Mouse (Mus musculus) kidney, postnatal 25 days (tissue): ENCODE data around the gene Phf21a.
A peak's percentile ranks its signal among the peaks of the same experiment; 100 is the strongest.
"Not testable (repeated sequence)": the region's sequence is repeated elsewhere in the genome, so short reads cannot be mapped to it uniquely, and the experiment has no call there.

Source experiments
- DNase-seq, 2 experiments: peaks; one replicate each; pipeline ENCODE4 v3.0.0; 2021; ENCODE audit warnings: mixed read lengths in 2 of 2

Gene Phf21a

GRCm38 (mm10) chr2:92085721-92086120, 7.2 kb upstream of the Phf21a start:
- peak; percentile 20 to 55 for DNase-seq

GRCm38 (mm10) chr2:92087065-92087464, 5.9 kb upstream of the Phf21a start:
- peak in 1 of 2 experiments; percentile 11 for DNase-seq

- peak in 1 of 2 experiments; percentile 10 for DNase-seq
Measured at GRCm38 (mm10) chr2:92089782-92090181, 3.1 kb upstream of the Phf21a start.

- DNase-seq, result not testable (repeated sequence)
Measured at GRCm38 (mm10) chr2:92093503-92093902, 586 bp downstream of the Phf21a start.

GRCm38 (mm10) chr2:92094078-92094477, 1.2 kb downstream of the Phf21a start:
- no peak for DNase-seq

- no peak for DNase-seq
Measured at GRCm38 (mm10) chr2:92100768-92101167, 7.9 kb downstream of the Phf21a start.

GRCm38 (mm10) chr2:92124523-92124922, 31.6 kb downstream of the Phf21a start:
- no peak for DNase-seq

- no peak for DNase-seq
Measured at GRCm38 (mm10) chr2:92125330-92125729, 32.4 kb downstream of the Phf21a start.

GRCm38 (mm10) chr2:92130071-92130470, 37.2 kb downstream of the Phf21a start:
- DNase-seq, result no peak

GRCm38 (mm10) chr2:92138736-92139135, 45.8 kb downstream of the Phf21a start:
- no peak for DNase-seq

GRCm38 (mm10) chr2:92139365-92139764, 46.4 kb downstream of the Phf21a start:
- DNase-seq, result peak in 1 of 2 experiments; percentile 24

GRCm38 (mm10) chr2:92140383-92140782, 47.5 kb downstream of the Phf21a start:
- no peak for DNase-seq

- DNase-seq, result no peak
Measured at GRCm38 (mm10) chr2:92141073-92141472, 48.2 kb downstream of the Phf21a start.

- no peak for DNase-seq
Measured at GRCm38 (mm10) chr2:92143932-92144331, 51.0 kb downstream of the Phf21a start.

GRCm38 (mm10) chr2:92147925-92148750, 55.2 kb downstream of the Phf21a start:
- not testable (repeated sequence) for DNase-seq

GRCm38 (mm10) chr2:92164291-92164690, 71.4 kb downstream of the Phf21a start:
- no peak for DNase-seq

- no peak for DNase-seq
Measured at GRCm38 (mm10) chr2:92166950-92167349, 74.0 kb downstream of the Phf21a start.

GRCm38 (mm10) chr2:92171046-92171643, 78.2 kb downstream of the Phf21a start:
- DNase-seq, result no peak

- no peak for DNase-seq
Measured at GRCm38 (mm10) chr2:92172300-92172699, 79.4 kb downstream of the Phf21a start.

GRCm38 (mm10) chr2:92173186-92173585, 80.3 kb downstream of the Phf21a start:
- DNase-seq, result no peak

- no peak for DNase-seq
Measured at GRCm38 (mm10) chr2:92174265-92174664, 81.3 kb downstream of the Phf21a start.

- no peak for DNase-seq
Measured at GRCm38 (mm10) chr2:92175002-92175401, 82.1 kb downstream of the Phf21a start.

- DNase-seq, result no peak
Measured at GRCm38 (mm10) chr2:92176292-92176691, 83.4 kb downstream of the Phf21a start.

GRCm38 (mm10) chr2:92182146-92182756, 89.3 kb downstream of the Phf21a start:
- DNase-seq, result no peak
